Mouse (Mus musculus): ENCODE results near the gene Gm16181. TPM values are rescaled to one million over a fixed set of nuclear protein-coding genes. Genes with fewer than 3 reads are reported as not detected.
A peak's percentile ranks its signal among the peaks of the same experiment; 100 is the strongest.

Gm16181 gene
- polyA plus RNA-seq, 1 experiment from 2014 or later: 0.62 TPM

DNA sequence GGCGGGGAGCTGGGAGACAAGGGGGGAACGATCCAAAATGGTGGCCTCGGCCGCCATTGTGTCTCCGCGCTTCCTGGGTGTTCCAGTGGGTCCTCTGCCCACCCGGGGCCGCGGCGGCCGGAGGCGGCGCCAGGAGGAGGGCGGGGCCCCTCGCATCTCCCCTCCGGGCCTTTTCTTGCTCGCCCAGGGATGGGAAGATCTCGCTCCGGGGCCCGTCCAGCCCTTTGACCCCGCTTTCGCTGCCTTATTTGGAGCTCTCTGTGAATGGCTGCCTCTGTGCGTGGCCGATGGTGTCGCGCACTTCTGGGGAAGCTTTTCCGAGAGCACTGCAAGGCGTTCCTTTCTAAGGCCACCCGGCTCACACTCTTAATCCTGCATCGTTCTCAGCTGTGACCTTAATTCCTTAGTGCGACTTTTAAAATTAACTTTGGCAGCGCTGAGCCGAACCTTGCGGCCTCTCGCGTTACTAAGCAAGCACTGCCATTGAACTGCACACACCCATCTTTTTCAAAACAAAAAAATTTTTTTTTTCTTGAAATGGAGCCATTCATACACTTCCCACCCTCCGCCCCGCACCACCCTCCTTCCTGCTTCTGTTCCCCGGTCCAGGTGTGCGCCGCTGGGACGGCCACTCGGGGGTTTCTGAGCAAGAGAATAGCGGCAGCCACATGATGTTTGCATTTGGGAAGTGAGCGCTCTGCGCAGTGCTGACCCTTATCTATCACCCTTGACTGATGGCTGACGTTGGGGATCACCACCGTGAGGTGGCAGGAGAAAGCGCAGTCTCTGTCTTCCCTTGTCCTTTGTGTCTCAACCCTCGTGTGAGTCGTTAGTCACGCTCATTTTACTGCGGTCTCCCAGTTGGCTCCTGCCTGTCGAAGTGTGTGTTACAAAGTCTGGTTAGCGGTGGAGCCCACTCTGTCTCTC is 21.6 kb downstream of the Gm16181 start:
- ATAC-seq: peak; percentile 22
- Histone ChIP-seq H3K9me3 (ENCODE audit: control insufficient read depth, low read length) (no peaks in the 10 kb centered on the region), H3K4me2 (ENCODE audit: low read length) (peak overlapping the region; percentile 81), H3K36me3 (ENCODE audit: control insufficient read depth, insufficient read depth) (peaks cover 31% of the 10 kb centered on the region), H3K9ac (replicated peaks; ENCODE audit: low read depth, low read length) (peak overlapping the region; percentile 100), H3K27me3 (replicated peaks; ENCODE audit: control insufficient read depth, insufficient read depth, low read length) (no peaks in the 10 kb centered on the region), H3K4me1 (replicated peaks; ENCODE audit: control insufficient read depth, insufficient read depth, low read length) (peaks cover 46% of the 10 kb centered on the region), H3K4me3 (replicated peaks; ENCODE audit: low read length) (peak overlapping the region; percentile 96), H3K27ac (ENCODE audit: low read length) (peak overlapping the region; percentile 98)
- WGBS: under 1% methylated on average over 51 of the region's 55 CpGs

DNA sequence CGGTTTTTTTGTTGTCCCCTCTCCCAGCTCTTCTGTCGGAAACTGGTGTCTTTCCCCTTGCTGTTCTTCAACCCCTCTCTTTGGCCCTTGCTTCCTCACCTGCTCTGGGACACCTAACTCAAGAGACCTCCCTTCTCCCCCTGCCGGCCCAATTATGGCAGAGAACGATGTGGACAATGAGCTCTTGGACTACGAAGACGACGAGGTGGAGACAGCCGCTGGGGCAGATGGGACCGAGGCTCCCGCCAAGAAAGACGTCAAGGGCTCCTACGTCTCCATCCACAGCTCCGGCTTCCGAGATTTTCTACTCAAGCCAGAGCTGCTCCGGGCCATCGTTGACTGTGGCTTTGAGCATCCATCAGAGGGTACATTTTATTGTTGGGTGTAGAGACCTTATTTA is 22.5 kb downstream of the Gm16181 start:
- Histone ChIP-seq H3K4me3 (replicated peaks; ENCODE audit: low read length) (peak overlapping the region; percentile 96), H3K27ac (ENCODE audit: low read length) (peak overlapping the region; percentile 98), H3K36me3 (ENCODE audit: control insufficient read depth, insufficient read depth) (peaks cover 39% of the 10 kb centered on the region), H3K27me3 (replicated peaks; ENCODE audit: control insufficient read depth, insufficient read depth, low read length) (no peaks in the 10 kb centered on the region), H3K9ac (replicated peaks; ENCODE audit: low read depth, low read length) (peak overlapping the region; percentile 100), H3K4me1 (replicated peaks; ENCODE audit: control insufficient read depth, insufficient read depth, low read length) (peaks cover 43% of the 10 kb centered on the region), H3K4me2 (ENCODE audit: low read length) (peak overlapping the region; percentile 81), H3K9me3 (ENCODE audit: control insufficient read depth, low read length) (no peaks in the 10 kb centered on the region)
- no peak for ATAC-seq
- WGBS: 2% methylated on average over 16 of the region's 16 CpGs

DNA sequence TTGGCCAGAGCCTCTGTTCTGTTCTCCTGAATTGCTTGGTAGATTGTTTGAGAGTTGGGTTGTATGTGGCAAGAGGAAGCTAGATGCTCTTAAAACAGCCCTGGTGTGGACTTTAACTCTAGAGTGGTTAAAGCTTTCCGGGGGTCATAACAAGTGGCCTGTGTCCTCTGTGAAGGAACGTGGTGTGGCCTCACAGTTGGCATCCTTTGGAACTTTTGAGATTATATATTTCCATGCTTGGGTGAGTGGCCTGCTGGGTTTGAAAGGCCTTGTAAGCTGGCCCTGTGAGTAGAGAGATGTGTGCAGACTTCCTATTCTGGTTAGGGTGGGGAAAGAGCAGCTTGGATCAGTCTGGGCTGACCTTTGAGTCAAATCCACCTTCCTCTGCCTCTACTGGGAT is 24.4 kb downstream of the Gm16181 start:
- Histone ChIP-seq H3K9ac (replicated peaks; ENCODE audit: low read depth, low read length) (peak overlapping the region; percentile 100), H3K4me2 (ENCODE audit: low read length) (peak overlapping the region; percentile 81), H3K36me3 (ENCODE audit: control insufficient read depth, insufficient read depth) (peaks cover 57% of the 10 kb centered on the region), H3K27me3 (replicated peaks; ENCODE audit: control insufficient read depth, insufficient read depth, low read length) (no peaks in the 10 kb centered on the region), H3K27ac (ENCODE audit: low read length) (no peak overlapping the region), H3K4me3 (replicated peaks; ENCODE audit: low read length) (peak overlapping the region; percentile 96; the same call in 1 of the 2 replicates), H3K9me3 (ENCODE audit: control insufficient read depth, low read length) (no peaks in the 10 kb centered on the region), H3K4me1 (replicated peaks; ENCODE audit: control insufficient read depth, insufficient read depth, low read length) (peaks cover 43% of the 10 kb centered on the region)
- ATAC-seq: no peak
- 62% methylated on average over 2 of the region's 2 CpGs for WGBS

DNA sequence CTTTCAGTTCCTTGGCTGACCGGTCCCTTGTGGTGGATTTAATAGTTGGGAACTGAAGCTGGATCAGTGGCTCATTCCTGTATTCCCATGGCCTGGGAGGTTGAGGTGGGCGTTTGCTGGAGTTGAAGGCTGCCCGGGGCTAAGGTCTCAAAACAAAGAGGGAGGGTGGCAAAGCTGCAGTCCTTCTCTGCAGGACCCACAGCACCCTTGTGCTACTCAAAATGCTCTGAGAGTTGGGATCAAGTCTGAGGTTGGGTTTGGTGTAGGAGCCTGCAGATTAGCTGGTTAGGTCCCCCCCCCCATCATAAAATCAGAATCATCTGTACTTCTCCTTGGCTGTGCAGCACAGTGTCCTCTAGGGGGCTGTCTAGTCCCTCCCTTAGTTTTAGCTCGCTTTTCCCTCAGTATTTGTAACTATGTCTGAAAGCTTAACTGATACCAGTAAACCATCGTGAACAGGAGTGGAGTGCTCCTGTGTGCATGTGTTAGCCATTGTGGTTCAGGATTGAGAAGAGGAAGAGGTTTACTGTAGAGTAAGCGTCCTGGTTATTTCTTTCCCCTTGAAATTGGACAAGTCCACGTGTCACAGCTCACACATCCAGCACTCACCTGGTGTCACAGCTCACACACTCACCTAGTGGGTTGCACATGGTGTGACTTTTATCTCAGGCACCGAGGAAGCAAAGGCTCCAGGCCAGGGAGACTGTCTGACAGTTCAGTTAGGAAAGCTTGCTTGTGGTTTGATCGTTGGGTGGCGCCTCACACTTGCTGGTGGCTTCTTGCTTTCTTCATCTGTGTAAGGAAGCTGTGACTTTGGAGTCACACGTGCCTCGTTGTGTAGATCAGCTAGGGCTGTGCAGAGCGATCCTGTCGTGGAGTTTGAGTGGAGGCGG is 25.3 kb downstream of the Gm16181 start:
- ATAC-seq: no peak
- peak overlapping the region; percentile 22 for H3K4me2 ChIP-seq (ENCODE audit: low read length)
- no peak overlapping the region for H3K9ac ChIP-seq (replicated peaks; ENCODE audit: low read depth, low read length)
- no peak overlapping the region; the same call in 1 of the 2 replicates for H3K4me3 ChIP-seq (replicated peaks; ENCODE audit: low read length)
- H3K36me3 ChIP-seq (ENCODE audit: control insufficient read depth, insufficient read depth): peaks cover 66% of the 10 kb centered on the region
- H3K27ac ChIP-seq (ENCODE audit: low read length): no peak overlapping the region
- WGBS: 79% methylated on average over 15 of the region's 15 CpGs
- H3K4me1 ChIP-seq (replicated peaks; ENCODE audit: control insufficient read depth, insufficient read depth, low read length): peaks cover 34% of the 10 kb centered on the region
- no peaks in the 10 kb centered on the region for H3K9me3 ChIP-seq (ENCODE audit: control insufficient read depth, low read length)
- H3K27me3 ChIP-seq (replicated peaks; ENCODE audit: control insufficient read depth, insufficient read depth, low read length): no peaks in the 10 kb centered on the region

DNA sequence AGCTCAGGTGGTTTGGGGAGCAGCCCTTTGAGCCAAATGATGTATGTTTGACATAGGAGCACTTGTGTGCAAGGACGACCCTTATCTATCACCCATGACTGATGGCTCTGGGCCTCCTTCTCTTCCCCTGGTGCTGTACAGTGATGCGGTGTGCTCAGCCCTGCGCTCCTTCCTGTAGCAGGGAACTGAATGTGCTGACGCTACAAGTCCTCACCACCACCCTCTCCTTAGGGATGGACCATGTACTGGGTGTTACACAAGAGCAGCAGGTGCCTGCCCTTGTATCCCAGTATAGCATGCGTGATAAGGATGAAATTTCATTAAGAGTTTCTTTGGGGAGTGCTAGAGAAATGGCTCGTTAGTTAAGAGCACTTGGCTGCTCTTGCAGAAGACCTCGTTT is 26.5 kb downstream of the Gm16181 start:
- H3K9me3 ChIP-seq (ENCODE audit: control insufficient read depth, low read length): no peaks in the 10 kb centered on the region
- H3K4me3 ChIP-seq (replicated peaks; ENCODE audit: low read length): no peak overlapping the region
- H3K27me3 ChIP-seq (replicated peaks; ENCODE audit: control insufficient read depth, insufficient read depth, low read length): no peaks in the 10 kb centered on the region
- WGBS: 77% methylated on average over 7 of the region's 7 CpGs
- no peak overlapping the region for H3K4me2 ChIP-seq (ENCODE audit: low read length)
- no peak overlapping the region for H3K9ac ChIP-seq (replicated peaks; ENCODE audit: low read depth, low read length)
- H3K27ac ChIP-seq (ENCODE audit: low read length): no peak overlapping the region
- H3K36me3 ChIP-seq (ENCODE audit: control insufficient read depth, insufficient read depth): peaks cover 73% of the 10 kb centered on the region
- no peak for ATAC-seq
- peaks cover 34% of the 10 kb centered on the region for H3K4me1 ChIP-seq (replicated peaks; ENCODE audit: control insufficient read depth, insufficient read depth, low read length)

DNA sequence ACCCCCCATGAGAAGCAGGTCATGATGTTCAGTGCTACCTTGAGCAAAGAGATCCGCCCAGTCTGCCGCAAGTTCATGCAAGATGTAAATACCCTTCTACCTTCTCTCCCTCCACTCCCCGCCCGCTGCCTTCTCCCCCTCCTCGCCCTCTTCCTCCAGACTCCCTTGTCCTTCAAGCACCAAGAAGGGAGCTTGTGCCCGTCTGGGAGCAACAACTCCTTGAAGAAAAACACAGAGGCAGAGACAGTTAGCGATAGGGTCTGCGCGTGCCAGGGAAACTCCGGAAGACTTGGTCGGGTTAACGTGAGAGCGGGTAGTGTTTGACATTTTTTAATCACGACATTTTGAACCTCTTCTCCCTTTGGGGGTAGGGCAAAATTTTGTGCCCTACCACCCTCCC is 28.4 kb downstream of the Gm16181 start:
- Histone ChIP-seq H3K9ac (replicated peaks; ENCODE audit: low read depth, low read length) (no peak overlapping the region), H3K36me3 (ENCODE audit: control insufficient read depth, insufficient read depth) (peaks cover 84% of the 10 kb centered on the region), H3K9me3 (ENCODE audit: control insufficient read depth, low read length) (no peaks in the 10 kb centered on the region), H3K27ac (ENCODE audit: low read length) (no peak overlapping the region), H3K4me1 (replicated peaks; ENCODE audit: control insufficient read depth, insufficient read depth, low read length) (peaks cover 28% of the 10 kb centered on the region), H3K4me3 (replicated peaks; ENCODE audit: low read length) (no peak overlapping the region), H3K27me3 (replicated peaks; ENCODE audit: control insufficient read depth, insufficient read depth, low read length) (no peaks in the 10 kb centered on the region), H3K4me2 (ENCODE audit: low read length) (no peak overlapping the region)
- ATAC-seq: no peak
- WGBS: 88% methylated on average over 14 of the region's 14 CpGs

DNA sequence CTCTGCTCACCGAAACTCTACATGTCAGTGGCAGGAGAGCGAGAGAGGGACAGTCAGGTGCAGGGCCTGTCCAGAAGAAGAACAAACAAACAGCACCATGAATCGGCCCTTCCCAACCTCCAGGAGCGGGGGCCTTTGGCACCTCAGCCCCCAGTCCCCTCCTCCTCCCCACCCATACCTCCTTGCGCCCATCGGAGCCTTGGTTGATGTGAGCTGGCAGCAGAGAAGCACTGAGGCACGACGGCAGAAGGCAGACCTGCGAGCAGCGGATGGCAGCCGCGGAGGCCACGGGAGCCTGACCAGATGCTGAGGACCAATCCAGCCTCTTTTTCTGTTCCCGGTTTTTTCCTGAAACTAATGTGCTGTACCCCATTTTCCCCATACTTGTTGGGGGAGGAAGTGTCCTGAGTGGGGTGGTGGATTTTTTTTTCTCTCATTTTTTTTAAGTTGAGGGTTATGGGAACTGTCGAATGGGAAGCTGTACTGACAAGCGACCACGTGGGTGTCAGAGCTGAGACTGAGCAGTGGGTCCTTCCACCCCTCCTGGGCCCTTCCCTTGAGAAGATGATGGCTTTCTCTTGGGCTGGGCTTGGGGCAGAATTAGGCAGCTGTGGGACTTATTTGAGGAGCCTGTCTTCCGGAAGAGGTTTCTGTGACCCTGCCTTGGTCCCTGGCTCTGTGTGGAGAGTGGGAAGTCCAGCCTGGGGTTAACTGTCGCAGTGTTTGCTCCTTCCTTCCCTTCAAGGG is 29.0 kb downstream of the Gm16181 start:
- H3K27me3 ChIP-seq (replicated peaks; ENCODE audit: control insufficient read depth, insufficient read depth, low read length): no peaks in the 10 kb centered on the region
- H3K4me2 ChIP-seq (ENCODE audit: low read length): no peak overlapping the region
- peaks cover 21% of the 10 kb centered on the region for H3K4me1 ChIP-seq (replicated peaks; ENCODE audit: control insufficient read depth, insufficient read depth, low read length)
- no peak overlapping the region for H3K4me3 ChIP-seq (replicated peaks; ENCODE audit: low read length)
- no peak overlapping the region for H3K9ac ChIP-seq (replicated peaks; ENCODE audit: low read depth, low read length)
- ATAC-seq: no peak
- H3K27ac ChIP-seq (ENCODE audit: low read length): no peak overlapping the region
- WGBS: 85% methylated on average over 19 of the region's 19 CpGs
- no peaks in the 10 kb centered on the region for H3K9me3 ChIP-seq (ENCODE audit: control insufficient read depth, low read length)
- H3K36me3 ChIP-seq (ENCODE audit: control insufficient read depth, insufficient read depth): peaks cover 80% of the 10 kb centered on the region

DNA sequence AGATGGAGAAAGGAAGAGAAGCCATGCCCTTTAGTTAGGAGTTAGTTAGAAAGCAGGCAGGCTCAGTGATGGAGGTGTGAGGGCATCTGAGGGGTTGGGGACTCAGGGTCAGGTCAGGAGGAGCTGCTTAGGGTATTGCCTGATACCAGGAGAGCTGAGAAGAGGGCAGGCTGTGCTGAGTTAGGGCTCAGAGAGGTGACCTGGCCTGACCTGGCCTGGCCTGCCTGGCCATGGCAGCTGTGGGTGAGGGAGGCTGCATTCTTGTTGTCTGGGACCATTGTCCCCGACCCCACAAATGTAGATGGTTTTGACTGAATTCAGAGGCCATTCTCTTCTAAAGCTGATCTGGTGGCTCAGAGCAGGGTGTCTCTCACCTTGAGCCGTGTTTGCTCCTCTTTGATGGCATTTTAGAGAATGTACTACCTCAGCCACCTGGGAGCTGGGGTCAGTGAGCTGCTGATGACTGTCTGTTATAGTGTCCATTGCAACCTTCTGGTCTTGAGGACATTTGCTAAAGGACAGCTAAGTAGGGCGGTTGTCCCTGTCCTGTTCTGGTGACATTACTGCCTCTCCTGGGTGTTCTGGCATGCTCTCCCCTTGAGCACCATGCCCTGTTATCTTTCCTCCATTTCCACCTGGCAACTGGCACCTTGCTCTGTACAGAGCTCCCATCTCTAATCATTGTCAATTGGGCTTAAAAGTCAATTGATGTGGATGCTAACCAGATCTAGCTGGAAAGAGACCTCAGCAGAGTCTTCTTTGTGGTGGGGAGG is 29.9 kb downstream of the Gm16181 start:
- no peak for ATAC-seq
- Histone ChIP-seq H3K4me3 (replicated peaks; ENCODE audit: low read length) (no peak overlapping the region), H3K9ac (replicated peaks; ENCODE audit: low read depth, low read length) (no peak overlapping the region), H3K27ac (ENCODE audit: low read length) (no peak overlapping the region), H3K36me3 (ENCODE audit: control insufficient read depth, insufficient read depth) (peaks cover 75% of the 10 kb centered on the region), H3K27me3 (replicated peaks; ENCODE audit: control insufficient read depth, insufficient read depth, low read length) (no peaks in the 10 kb centered on the region), H3K4me1 (replicated peaks; ENCODE audit: control insufficient read depth, insufficient read depth, low read length) (peaks cover 12% of the 10 kb centered on the region), H3K9me3 (ENCODE audit: control insufficient read depth, low read length) (no peaks in the 10 kb centered on the region), H3K4me2 (ENCODE audit: low read length) (no peak overlapping the region)
- 86% methylated on average over 3 of the region's 3 CpGs for WGBS

Data from forebrain, embryonic 16.5 days (tissue).